8 mouse cellular contexts compared by ENCODE assay signal in the genomic region with DNA sequence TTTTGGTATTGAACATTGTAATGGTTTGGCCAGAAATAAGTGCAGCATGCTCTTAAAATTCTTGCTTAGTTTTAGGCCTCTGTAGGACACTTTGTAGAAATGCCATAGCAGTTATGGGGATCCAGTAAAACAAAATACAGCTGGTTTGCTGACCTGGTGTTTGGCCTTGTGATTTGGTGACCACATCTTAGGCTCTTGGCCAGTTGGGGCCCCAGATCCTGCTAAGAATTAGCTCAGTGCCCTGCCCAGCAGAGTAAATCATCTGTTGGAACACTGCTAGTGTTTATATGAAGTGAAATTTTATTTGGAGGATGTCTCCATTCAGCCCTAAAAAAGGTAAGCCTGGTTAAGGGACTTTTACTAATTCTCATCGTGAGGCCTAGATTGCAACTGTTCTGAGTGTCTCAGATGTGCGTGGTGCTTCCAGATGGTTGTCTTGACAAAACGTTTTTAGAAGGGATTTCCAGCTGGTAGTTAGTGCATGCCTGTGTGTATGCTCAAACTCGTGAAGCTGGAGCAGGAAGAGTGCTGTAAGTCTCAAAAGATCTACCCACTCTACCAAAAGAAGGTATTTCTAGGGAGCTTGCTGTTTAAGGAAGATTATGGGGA. TPM values are rescaled to one million over a fixed set of nuclear protein-coding genes. Genes with fewer than 3 reads are reported as not detected.
DNase-seq lines count a peak whose midpoint lies in the region; ATAC-seq and TF ChIP-seq lines count a peak whose summit lies in the region.

No protein-coding gene starts in this region.

- H3K27me3 ChIP-seq in cerebellum, adult 2 months (ENCODE audit: control insufficient read depth, insufficient read depth, low read length), result no peaks in the 10 kb centered on the region
- H3K27me3 ChIP-seq in MEL (ENCODE audit: control insufficient read depth in 1 of 2, insufficient read depth in 2 of 2, low read length in 2 of 2), result no peaks in the 10 kb centered on the region
- no peaks in the 10 kb centered on the region for H3K27me3 ChIP-seq in forebrain, postnatal 0 days (ENCODE audit: insufficient read depth, low read length)
- no peaks in the 10 kb centered on the region for H3K27me3 ChIP-seq in intestine, embryonic 15.5 days (replicated peaks)
- H3K27me3 ChIP-seq in liver, embryonic 11.5 days (replicated peaks; ENCODE audit: control insufficient read depth, insufficient read depth, low read length), result no peaks in the 10 kb centered on the region
- no peaks in the 10 kb centered on the region for H3K27me3 ChIP-seq in neural tube, embryonic 13.5 days

- no peak for TF ChIP-seq CTCF in cerebellum, adult 2 months (IDR thresholded peaks at IDR 0.05; ENCODE audit: borderline replicate concordance, insufficient read depth, low read depth, low read length)
- no peak for TF ChIP-seq CTCF in MEL (IDR thresholded peaks at IDR 0.05 in 2 of 3, conservative IDR thresholded peaks at IDR 0.05 in 1 of 3; ENCODE audit: control insufficient read depth in 1 of 3, insufficient read depth in 1 of 3, low read depth in 2 of 3, low read length in 3 of 3, poor library complexity in 1 of 3, severe bottlenecking in 1 of 3)
- no peak for TF ChIP-seq CTCF in forebrain, postnatal 0 days (IDR thresholded peaks at IDR 0.05; ENCODE audit: low read depth)

- no peak for ATAC-seq in forebrain, postnatal 0 days
- ATAC-seq in intestine, embryonic 15.5 days, result no peak
- no peak for ATAC-seq in liver, embryonic 11.5 days (replicated peaks; ENCODE audit: low FRiP score)
- no peak for ATAC-seq in neural tube, embryonic 13.5 days (ENCODE audit: low read depth)
- ATAC-seq in CD4-positive, CD25-positive, alpha-beta regulatory T cell, adult 4 months, result no peak

- peak overlapping the region; percentile 94 for H3K4me2 ChIP-seq in forebrain, postnatal 0 days (ENCODE audit: low read depth)
- H3K4me2 ChIP-seq in intestine, embryonic 15.5 days (replicated peaks), result peak overlapping the region; percentile 78
- H3K4me2 ChIP-seq in liver, embryonic 11.5 days, result peak overlapping the region; percentile 100
- H3K4me2 ChIP-seq in neural tube, embryonic 13.5 days, result peak overlapping the region; percentile 100

- H3K4me3 ChIP-seq in cerebellum, adult 2 months (replicated peaks; ENCODE audit: insufficient read depth, low read depth, low read length), result peak overlapping the region; percentile 12
- peak overlapping the region; percentile 50 to 62 for H3K4me3 ChIP-seq in MEL (ENCODE audit: control insufficient read depth in 1 of 2, insufficient read depth in 1 of 2, low read depth in 2 of 2, low read length in 2 of 2)
- H3K4me3 ChIP-seq in forebrain, postnatal 0 days (ENCODE audit: low read depth, low read length), result peak overlapping the region; percentile 29
- peak overlapping the region; percentile 31 for H3K4me3 ChIP-seq in intestine, embryonic 15.5 days (replicated peaks)
- peak overlapping the region; percentile 98 for H3K4me3 ChIP-seq in liver, embryonic 11.5 days (ENCODE audit: low read depth, low read length)
- peak overlapping the region; percentile 92 for H3K4me3 ChIP-seq in neural tube, embryonic 13.5 days

- H3K4me1 ChIP-seq in cerebellum, adult 2 months (ENCODE audit: control insufficient read depth, insufficient read depth, low read length), result no peaks in the 10 kb centered on the region
- peaks cover 0 to 24% of the 10 kb centered on the region in 2 experiments for H3K4me1 ChIP-seq in MEL (ENCODE audit: control insufficient read depth in 1 of 2, insufficient read depth in 2 of 2, low read length in 2 of 2)
- peaks cover 18% of the 10 kb centered on the region for H3K4me1 ChIP-seq in forebrain, postnatal 0 days (ENCODE audit: insufficient read depth)
- peaks cover 37% of the 10 kb centered on the region for H3K4me1 ChIP-seq in intestine, embryonic 15.5 days (replicated peaks)
- H3K4me1 ChIP-seq in liver, embryonic 11.5 days (replicated peaks; ENCODE audit: control insufficient read depth, insufficient read depth, low read length), result peaks cover 26% of the 10 kb centered on the region
- peaks cover 77% of the 10 kb centered on the region for H3K4me1 ChIP-seq in neural tube, embryonic 13.5 days (replicated peaks)

- peaks cover 11 to 34% of the 10 kb centered on the region in 2 experiments for H3K36me3 ChIP-seq in MEL (ENCODE audit: control insufficient read depth in 1 of 2, insufficient read depth in 2 of 2, low read length in 2 of 2)
- H3K36me3 ChIP-seq in forebrain, postnatal 0 days (ENCODE audit: insufficient read depth), result 0 out of 2 replicates have a peak, but pooled peaks cover 5% of the 10 kb centered on the region
- H3K36me3 ChIP-seq in intestine, embryonic 15.5 days, result 0 out of 2 replicates have a peak, but pooled peaks cover 2% of the 10 kb centered on the region
- H3K36me3 ChIP-seq in liver, embryonic 11.5 days (ENCODE audit: control insufficient read depth, insufficient read depth, low read length), result peaks cover 13% of the 10 kb centered on the region
- peaks cover 9% of the 10 kb centered on the region; the same call in 1 of the 2 replicates for H3K36me3 ChIP-seq in neural tube, embryonic 13.5 days

- H3K9ac ChIP-seq in MEL (ENCODE audit: control insufficient read depth, low read depth, low read length, poor library complexity, severe bottlenecking), result peak overlapping the region; percentile 96
- H3K9ac ChIP-seq in forebrain, postnatal 0 days, result peak overlapping the region; percentile 28; the same call in 1 of the 2 replicates
- H3K9ac ChIP-seq in intestine, embryonic 15.5 days, result peak overlapping the region; percentile 38
- H3K9ac ChIP-seq in liver, embryonic 11.5 days (ENCODE audit: low read depth, low read length), result peak overlapping the region; percentile 48; the same call in 1 of the 2 replicates
- H3K9ac ChIP-seq in neural tube, embryonic 13.5 days, result peak overlapping the region; percentile 60

- TF ChIP-seq EP300 in MEL (IDR thresholded peaks at IDR 0.05; ENCODE audit: low read depth in 1 of 2, low read length in 2 of 2), result no peak

- no peaks in the 10 kb centered on the region for H3K9me3 ChIP-seq in MEL (replicated peaks; ENCODE audit: insufficient read depth, low read length)
- H3K9me3 ChIP-seq in forebrain, postnatal 0 days (ENCODE audit: low read length), result no peaks in the 10 kb centered on the region
- no peaks in the 10 kb centered on the region for H3K9me3 ChIP-seq in intestine, embryonic 15.5 days
- H3K9me3 ChIP-seq in liver, embryonic 11.5 days (ENCODE audit: control insufficient read depth, low read length), result no peaks in the 10 kb centered on the region
- H3K9me3 ChIP-seq in neural tube, embryonic 13.5 days, result no peaks in the 10 kb centered on the region

- no peak for DNase-seq in cerebellum, adult 2 months
- no peak for DNase-seq in cerebellum, adult 9-10 months
- peak; percentile 34 for DNase-seq in MEL (ENCODE audit: low read depth, low spot score)
- peak; percentile 4 for DNase-seq in forebrain, postnatal 0 days
- DNase-seq in liver, embryonic 11.5 days (ENCODE audit: low spot score), result no peak

- under 1% methylated on average over 4 of the region's 4 CpGs for WGBS in cerebellum, adult 2 months
- 4% methylated on average over 4 of the region's 4 CpGs for WGBS in forebrain, postnatal 0 days
- WGBS in intestine, embryonic 15.5 days, result 6% methylated on average over 4 of the region's 4 CpGs
- 14% methylated on average over 4 of the region's 4 CpGs for WGBS in liver, embryonic 11.5 days
- 9% methylated on average over 4 of the region's 4 CpGs for WGBS in neural tube, embryonic 13.5 days

- no peak for TF ChIP-seq POLR2A in cerebellum, adult 2 months (IDR thresholded peaks at IDR 0.05; ENCODE audit: borderline replicate concordance, insufficient read depth, low read length)
- no peak for TF ChIP-seq POLR2A in MEL (IDR thresholded peaks at IDR 0.05; ENCODE audit: control insufficient read depth in 1 of 2, insufficient read depth in 1 of 2, low read depth in 1 of 2, low read length in 2 of 2, poor library complexity in 1 of 2)

- H3K79me2 ChIP-seq in MEL (ENCODE audit: control insufficient read depth, insufficient read depth, low read length, poor library complexity), result peaks cover 70% of the 10 kb centered on the region

- no peak for TF ChIP-seq RAD21 in MEL (IDR thresholded peaks at IDR 0.05; ENCODE audit: low read depth, low read length)

- no peak overlapping the region for H3K27ac ChIP-seq in cerebellum, adult 2 months (ENCODE audit: insufficient read depth, low read length)
- H3K27ac ChIP-seq in MEL (ENCODE audit: control insufficient read depth, low read depth, low read length), result no peak overlapping the region
- H3K27ac ChIP-seq in forebrain, postnatal 0 days (ENCODE audit: low read depth, low read length), result no peak overlapping the region
- peak overlapping the region; percentile 56; the same call in 1 of the 2 replicates for H3K27ac ChIP-seq in intestine, embryonic 15.5 days
- no peak overlapping the region for H3K27ac ChIP-seq in liver, embryonic 11.5 days (ENCODE audit: low read depth, low read length)
- no peak overlapping the region for H3K27ac ChIP-seq in neural tube, embryonic 13.5 days (replicated peaks)

TF ChIP-seq in MEL, 35 proteins besides CTCF, POLR2A, EP300 and RAD21:
- no peak for TF ChIP-seq NELFE (IDR thresholded peaks at IDR 0.05; ENCODE audit: low read depth, low read length)
- no peak for TF ChIP-seq MYB (IDR thresholded peaks at IDR 0.05; ENCODE audit: low read depth, low read length)
- TF ChIP-seq CHD1 (IDR thresholded peaks at IDR 0.05; ENCODE audit: low read depth, low read length), result peak; percentile 9; the same call in 1 of the 2 replicates
- no peak for TF ChIP-seq CHD2 (IDR thresholded peaks at IDR 0.05; ENCODE audit: low read length)
- no peak for TF ChIP-seq HCFC1 (IDR thresholded peaks at IDR 0.05; ENCODE audit: low read depth, low read length)
- no peak for TF ChIP-seq MYC (IDR thresholded peaks at IDR 0.05; ENCODE audit: low read depth, low read length)
- TF ChIP-seq ZMIZ1 (IDR thresholded peaks at IDR 0.05; ENCODE audit: low read depth, low read length), result no peak
TF ChIP-seq in MEL: peak in this region for 1.

RNA-seq across cellular contexts. Expression of a gene that starts 3.9 kb away (rescaled TPM):
- 25.2 and 27.3 TPM in 2 replicates for polyA plus RNA-seq in cerebellum, adult 2 months (2012; rRNA removed)
- total RNA-seq in MEL (2012; rRNA removed), result 39.4 and 49.5 TPM in 2 replicates
- 10 to 100 TPM in 1 of 2 experiments, not detected in 1; 49.1 TPM for polyA plus RNA-seq in MEL (2012; ENCODE audit: insufficient read depth in 1 of 2, insufficient read length in 2 of 2, low read depth in 1 of 2, low replicate concordance in 2 of 2, missing spikeins in 1 of 2)
- 28.3 and 32.8 TPM in 2 replicates for total RNA-seq in forebrain, postnatal 0 days (2014; rRNA removed)
- 14.2 and 21.8 TPM in 2 replicates for polyA plus RNA-seq in forebrain, postnatal 0 days (2015; fragmentation: Nextera tagmentation; extraction: Ambion mirVana)
- 39.5 and 44.9 TPM in 2 replicates for polyA plus RNA-seq in intestine, embryonic 15.5 days (2015; fragmentation: Nextera tagmentation; extraction: Ambion mirVana)
- 37.7 and 38.5 TPM in 2 replicates for polyA plus RNA-seq in liver, embryonic 11.5 days (2014; fragmentation: Nextera tagmentation; extraction: Ambion mirVana)
- polyA plus RNA-seq in neural tube, embryonic 13.5 days (2015; fragmentation: Nextera tagmentation; extraction: Ambion mirVana), result 22.3 and 24.2 TPM in 2 replicates
- 10 to 100 TPM; 22.1 to 38.0 TPM for polyA plus RNA-seq in CD4-positive, CD25-positive, alpha-beta regulatory T cell, adult 4 months (2017; shearing (Covaris generic))

Comparison
In these comparisons a context has a peak if more than half of its experiments do, and no peak if none do; other contexts are left out.
1. DNase-seq: peak in MEL (single experiment) and forebrain, postnatal 0 days (single experiment); none in cerebellum, adult 2 months (0 of 2), cerebellum, adult 9-10 months (single experiment) and liver, embryonic 11.5 days (single experiment).
2. H3K4me3 ChIP-seq: peak in every context shown above with its lines; median percentile 98 in liver, embryonic 11.5 days; 92 in neural tube, embryonic 13.5 days; 56 in MEL; 31 in intestine, embryonic 15.5 days; 29 in forebrain, postnatal 0 days; 12 in cerebellum, adult 2 months.
3. H3K9ac ChIP-seq: peak in every context shown above with its lines; median percentile 96 in MEL; 60 in neural tube, embryonic 13.5 days; 48 in liver, embryonic 11.5 days; 38 in intestine, embryonic 15.5 days; 28 in forebrain, postnatal 0 days.
4. Peak in every context shown above with its lines, with median percentiles within 50 percentile points of each other: H3K4me2 ChIP-seq.